Mouse (Mus musculus): ENCODE data around the gene Anxa7. TPM values are rescaled to one million over a fixed set of nuclear protein-coding genes. Genes with fewer than 3 reads are reported as not detected.

The Anxa7 gene
- polyA plus RNA-seq, 1 experiment from 2014 or later = 15.8 TPM

DNA sequence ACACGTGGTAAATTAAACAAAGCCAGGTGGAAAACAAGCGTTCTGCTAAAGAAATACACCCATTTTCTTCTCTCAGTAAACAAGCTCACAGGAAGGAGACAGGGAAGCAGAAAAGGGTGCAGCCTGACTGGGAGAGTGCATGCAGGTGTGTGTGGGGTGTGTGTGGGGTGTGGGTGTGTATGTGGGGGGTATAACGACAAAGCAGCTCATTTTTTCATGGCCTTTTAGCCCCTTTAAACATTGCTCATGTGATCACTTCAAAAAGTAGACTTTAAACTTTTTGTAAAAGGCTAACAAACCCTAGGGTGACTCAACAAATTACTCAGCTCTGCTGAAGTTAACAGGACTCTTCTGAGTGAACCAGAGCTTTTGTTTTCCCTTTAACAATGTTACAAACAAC, 1.5 kb downstream of the Anxa7 start:
- Histone ChIP-seq H3K4me3 (no peak overlapping the region), H3K27me3 (no peaks in the 10 kb centered on the region), H3K27ac (replicated peaks) (no peak overlapping the region), H3K4me2 (peak overlapping the region; percentile 95), H3K36me3 (no peaks in the 10 kb centered on the region), H3K9ac (no peak overlapping the region), H3K9me3 (no peaks in the 10 kb centered on the region), H3K4me1 (replicated peaks) (peaks cover 17% of the 10 kb centered on the region; the same call in 1 of the 2 replicates)
- ATAC-seq (ENCODE audit: low FRiP score, low read depth) = no peak
- 57% methylated on average over 3 of the region's 3 CpGs for WGBS

DNA sequence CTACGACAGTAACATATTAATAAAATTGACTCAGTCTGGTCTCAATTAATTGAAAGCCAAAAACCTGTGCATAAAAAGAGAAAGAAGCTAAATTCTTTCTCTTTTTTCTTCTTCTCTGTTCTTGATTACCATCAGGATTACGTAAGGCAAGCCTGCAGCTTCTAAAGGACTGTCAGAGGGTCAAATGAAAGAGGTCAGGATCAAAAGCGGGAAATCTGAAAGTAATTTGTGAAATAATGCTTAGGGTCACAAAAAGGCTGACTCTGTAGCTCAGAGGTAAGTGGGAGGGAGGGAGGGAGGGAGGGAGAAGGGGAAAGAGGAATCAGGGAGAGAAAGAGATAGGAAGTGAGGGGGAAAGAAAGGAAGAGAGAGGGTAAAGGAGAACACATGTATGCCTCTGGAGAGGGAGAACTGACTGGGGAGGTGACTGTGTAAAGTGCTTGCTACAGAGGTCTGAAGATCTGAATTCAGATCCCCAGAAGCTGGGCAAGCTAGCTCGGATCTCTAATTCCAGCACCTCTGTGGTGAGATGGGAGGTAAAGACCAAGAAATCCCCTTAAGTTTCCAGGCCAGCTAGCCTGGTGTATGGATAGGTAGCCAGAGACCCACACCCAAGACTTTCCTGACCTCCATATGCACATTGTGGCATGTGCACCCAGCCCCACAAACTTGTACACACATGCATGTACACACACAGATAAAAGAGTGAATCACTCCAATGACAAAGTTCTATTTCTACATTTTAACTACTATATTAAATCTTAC, 2.5 kb downstream of the Anxa7 start:
- no peak overlapping the region for H3K9ac ChIP-seq
- no peak overlapping the region for H3K4me2 ChIP-seq
- H3K27ac ChIP-seq (replicated peaks) = no peak overlapping the region
- no peak overlapping the region for H3K4me3 ChIP-seq
- ATAC-seq (ENCODE audit: low FRiP score, low read depth) = no peak
- H3K27me3 ChIP-seq = no peaks in the 10 kb centered on the region
- WGBS = 52% methylated on average over 4 of the region's 4 CpGs
- no peaks in the 10 kb centered on the region for H3K9me3 ChIP-seq
- peaks cover 17% of the 10 kb centered on the region; the same call in 1 of the 2 replicates for H3K4me1 ChIP-seq (replicated peaks)
- H3K36me3 ChIP-seq = no peaks in the 10 kb centered on the region

- Histone ChIP-seq H3K4me1 (replicated peaks) (no peaks in the 10 kb centered on the region), H3K36me3 (peaks cover 34% of the 10 kb centered on the region), H3K9ac (no peak overlapping the region), H3K27ac (replicated peaks) (no peak overlapping the region), H3K4me2 (no peak overlapping the region), H3K9me3 (no peaks in the 10 kb centered on the region), H3K27me3 (no peaks in the 10 kb centered on the region), H3K4me3 (no peak overlapping the region)
- WGBS = 87% methylated on average over 14 of the region's 14 CpGs
- no peak for ATAC-seq (ENCODE audit: low FRiP score, low read depth)
These were observed 19.7 kb downstream of the Anxa7 start for GRCm38 (mm10) chr14:20460216-20460615.

- H3K9me3 ChIP-seq = no peaks in the 10 kb centered on the region
- peaks cover 30% of the 10 kb centered on the region for H3K36me3 ChIP-seq
- H3K27me3 ChIP-seq = no peaks in the 10 kb centered on the region
- no peak overlapping the region for H3K4me3 ChIP-seq
- no peak overlapping the region for H3K4me2 ChIP-seq
- WGBS = 92% methylated on average over 9 of the region's 9 CpGs
- no peak overlapping the region for H3K27ac ChIP-seq (replicated peaks)
- ATAC-seq (ENCODE audit: low FRiP score, low read depth) = no peak
- H3K4me1 ChIP-seq (replicated peaks) = no peaks in the 10 kb centered on the region
- H3K9ac ChIP-seq = no peak overlapping the region
These were observed 21.6 kb downstream of the Anxa7 start for GRCm38 (mm10) chr14:20458378-20458777.

GRCm38 (mm10) chr14:20452929-20453328, 27.0 kb downstream of the Anxa7 start:
- H3K9ac ChIP-seq = no peak overlapping the region
- 0 out of 2 replicates have a peak, but pooled peaks cover 7% of the 10 kb centered on the region for H3K4me1 ChIP-seq (replicated peaks)
- ATAC-seq (ENCODE audit: low FRiP score, low read depth) = 0 out of 2 replicates have a peak, but pooled peaks have one; percentile 16
- no peaks in the 10 kb centered on the region for H3K9me3 ChIP-seq
- H3K27ac ChIP-seq (replicated peaks) = no peak overlapping the region
- 90% methylated on average over 5 of the region's 5 CpGs for WGBS
- no peak overlapping the region for H3K4me2 ChIP-seq
- peaks cover 11% of the 10 kb centered on the region; the same call in 1 of the 2 replicates for H3K36me3 ChIP-seq
- no peak overlapping the region for H3K4me3 ChIP-seq
- no peaks in the 10 kb centered on the region for H3K27me3 ChIP-seq

DNA sequence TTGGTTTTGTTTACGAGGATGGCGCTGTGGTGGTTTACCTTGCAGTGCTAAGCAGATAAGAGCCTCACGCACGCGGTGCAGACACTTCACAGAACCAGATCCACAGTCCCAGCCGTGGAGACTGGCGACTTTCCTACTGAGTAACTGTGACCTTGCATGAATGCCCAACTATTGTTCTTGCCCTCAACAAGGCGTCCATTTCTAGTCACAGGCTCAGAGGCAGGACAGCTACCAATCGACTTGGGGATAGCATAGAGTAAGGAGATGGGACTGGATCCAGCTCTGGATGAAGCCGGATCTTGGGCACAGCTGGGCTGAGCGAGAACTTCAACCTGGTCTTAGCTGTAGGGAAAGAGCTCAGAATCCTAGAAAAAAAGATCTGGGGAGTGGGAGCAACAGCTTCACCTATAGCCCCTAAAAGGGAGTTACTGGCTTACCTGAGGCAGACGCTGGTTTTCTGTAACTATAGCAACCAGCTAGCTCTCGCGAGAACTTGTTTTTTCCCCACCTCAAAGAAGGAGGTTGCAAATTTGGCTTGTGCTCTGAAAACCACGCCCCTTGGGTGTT, 28.1 kb downstream of the Anxa7 start, which contains the start of gene Cfap70:
TSS of gene Cfap70 (minus strand) at position 462 of the 567 bp plus-strand sequence.
- H3K4me1 ChIP-seq (replicated peaks) = 0 out of 2 replicates have a peak, but pooled peaks cover 7% of the 10 kb centered on the region
- H3K4me3 ChIP-seq = peak within 1 kb of the TSS; percentile 44
- H3K9me3 ChIP-seq = no peaks in the 10 kb centered on the region
- H3K9ac ChIP-seq = peak within 1 kb of the TSS; percentile 43
- peak within 1 kb of the TSS; percentile 72 for H3K4me2 ChIP-seq
- peaks cover 9% of the 10 kb centered on the region; the same call in 1 of the 2 replicates for H3K36me3 ChIP-seq
- 4% methylated on average over 15 of the region's 15 CpGs for WGBS
- peak; percentile 85 for ATAC-seq (ENCODE audit: low FRiP score, low read depth)
- H3K27me3 ChIP-seq = no peaks in the 10 kb centered on the region
- no peak within 1 kb of the TSS for H3K27ac ChIP-seq (replicated peaks)

- Histone ChIP-seq H3K4me1 (replicated peaks) (0 out of 2 replicates have a peak, but pooled peaks cover 7% of the 10 kb centered on the region), H3K9ac (peak overlapping the region; percentile 43), H3K4me3 (peak overlapping the region; percentile 44), H3K9me3 (no peaks in the 10 kb centered on the region), H3K27me3 (no peaks in the 10 kb centered on the region), H3K36me3 (peaks cover 4% of the 10 kb centered on the region; the same call in 1 of the 2 replicates), H3K27ac (replicated peaks) (no peak overlapping the region), H3K4me2 (peak overlapping the region; percentile 72)
- WGBS = 18% methylated on average over 2 of the region's 2 CpGs
- no peak for ATAC-seq (ENCODE audit: low FRiP score, low read depth)
These were observed 28.6 kb downstream of the Anxa7 start for GRCm38 (mm10) chr14:20451302-20451701.

DNA sequence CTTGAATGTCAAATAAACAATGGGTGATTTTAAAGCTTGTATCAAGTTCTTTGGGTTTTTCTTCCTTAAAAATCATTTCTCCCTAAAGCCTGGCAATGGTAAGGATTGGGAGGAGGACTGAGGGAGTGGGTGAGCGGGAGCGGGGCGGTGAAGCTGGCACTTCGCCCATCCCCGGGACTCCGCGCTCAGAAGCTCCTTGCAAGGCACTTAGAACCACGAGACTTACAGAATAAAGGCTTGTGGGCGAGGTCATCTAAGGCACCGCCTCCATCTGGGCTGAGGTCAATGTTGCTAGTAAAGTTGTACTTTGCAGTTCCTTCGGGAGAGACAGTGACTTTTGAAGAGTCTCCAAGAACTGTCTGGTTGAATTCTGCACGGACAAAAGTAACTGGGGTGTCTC, 32.7 kb downstream of the Anxa7 start:
- WGBS = 54% methylated on average over 12 of the region's 12 CpGs
- Histone ChIP-seq H3K27me3 (no peaks in the 10 kb centered on the region), H3K4me2 (no peak overlapping the region), H3K27ac (replicated peaks) (no peak overlapping the region), H3K36me3 (no peaks in the 10 kb centered on the region), H3K4me1 (replicated peaks) (0 out of 2 replicates have a peak, but pooled peaks cover 7% of the 10 kb centered on the region), H3K9me3 (no peaks in the 10 kb centered on the region), H3K9ac (no peak overlapping the region), H3K4me3 (no peak overlapping the region)
- ATAC-seq (ENCODE audit: low FRiP score, low read depth) = no peak

GRCm38 (mm10) chr14:20442252-20442651, 37.7 kb downstream of the Anxa7 start:
- no peak overlapping the region for H3K27ac ChIP-seq (replicated peaks)
- no peaks in the 10 kb centered on the region for H3K27me3 ChIP-seq
- ATAC-seq (ENCODE audit: low FRiP score, low read depth) = no peak
- no peaks in the 10 kb centered on the region for H3K4me1 ChIP-seq (replicated peaks)
- WGBS = 71% methylated on average over 17 of the region's 17 CpGs
- no peak overlapping the region for H3K4me3 ChIP-seq
- no peaks in the 10 kb centered on the region for H3K9me3 ChIP-seq
- no peak overlapping the region for H3K9ac ChIP-seq
- H3K4me2 ChIP-seq = no peak overlapping the region
- no peaks in the 10 kb centered on the region for H3K36me3 ChIP-seq

- ATAC-seq (ENCODE audit: low FRiP score, low read depth) = no peak
- no peak overlapping the region for H3K27ac ChIP-seq (replicated peaks)
- H3K9me3 ChIP-seq = no peaks in the 10 kb centered on the region
- H3K4me1 ChIP-seq (replicated peaks) = no peaks in the 10 kb centered on the region
- no peaks in the 10 kb centered on the region for H3K36me3 ChIP-seq
- no peaks in the 10 kb centered on the region for H3K27me3 ChIP-seq
- no peak overlapping the region for H3K4me3 ChIP-seq
- WGBS = 77% methylated on average over 6 of the region's 6 CpGs
- H3K4me2 ChIP-seq = no peak overlapping the region
- no peak overlapping the region for H3K9ac ChIP-seq
These were observed 43.0 kb downstream of the Anxa7 start for GRCm38 (mm10) chr14:20436976-20437375.

DNA sequence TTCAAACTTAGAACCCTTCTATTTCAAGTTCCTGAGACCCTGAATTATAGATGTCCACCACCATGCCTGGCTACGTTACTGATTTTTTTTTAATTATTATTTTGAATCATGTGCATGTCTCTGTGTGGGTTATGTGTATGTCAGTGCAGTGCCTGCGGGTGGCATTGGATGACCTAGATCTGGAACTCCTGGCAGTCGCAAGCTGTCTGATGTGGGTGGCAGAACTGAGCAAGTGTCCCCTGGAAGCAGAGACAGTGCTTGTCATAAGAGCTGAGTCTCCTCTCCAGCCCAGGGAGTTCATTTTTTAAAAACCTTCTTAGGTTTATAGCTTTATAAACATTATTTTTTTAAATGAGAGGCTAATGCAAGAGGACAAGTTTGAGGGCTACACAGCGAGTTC, 47.5 kb downstream of the Anxa7 start:
- Histone ChIP-seq H3K36me3 (no peaks in the 10 kb centered on the region), H3K27me3 (no peaks in the 10 kb centered on the region), H3K4me3 (no peak overlapping the region), H3K4me2 (no peak overlapping the region), H3K9me3 (no peaks in the 10 kb centered on the region), H3K4me1 (replicated peaks) (no peaks in the 10 kb centered on the region), H3K27ac (replicated peaks) (no peak overlapping the region), H3K9ac (no peak overlapping the region)
- no peak for ATAC-seq (ENCODE audit: low FRiP score, low read depth)
- 84% methylated on average over 4 of the region's 4 CpGs for WGBS

GRCm38 (mm10) chr14:20431726-20432125, 48.2 kb downstream of the Anxa7 start:
- H3K4me2 ChIP-seq = no peak overlapping the region
- no peak overlapping the region for H3K27ac ChIP-seq (replicated peaks)
- no peaks in the 10 kb centered on the region for H3K36me3 ChIP-seq
- no peak overlapping the region for H3K4me3 ChIP-seq
- no peaks in the 10 kb centered on the region for H3K9me3 ChIP-seq
- H3K27me3 ChIP-seq = no peaks in the 10 kb centered on the region
- H3K4me1 ChIP-seq (replicated peaks) = no peaks in the 10 kb centered on the region
- ATAC-seq (ENCODE audit: low FRiP score, low read depth) = no peak
- H3K9ac ChIP-seq = no peak overlapping the region
- 82% methylated on average over 6 of the region's 6 CpGs for WGBS
